Mouse (Mus musculus): Measurements from ENCODE around the gene Golm1.
"Not testable (repeated sequence)": the region's sequence is repeated elsewhere in the genome, so short reads cannot be mapped to it uniquely, and the experiment has no call there.

The Golm1 gene

GRCm38 (mm10) chr13:59675151-59676011 is at the start of gene Golm1:
Gene Golm1 (minus strand): TSS chr13:59675811.
- in situ Hi-C loops (cut with MboI) = no loop called here

- in situ Hi-C loops (cut with MboI) = loop anchor here (10.0 kb wide), 1 partner anchor 187 kb away; no protein-coding TSS in a partner anchor
These were observed 46.5 kb upstream of the Golm1 start for GRCm38 (mm10) chr13:59722089-59722488.

- in situ Hi-C loops (cut with MboI) = no loop called here
These were observed 43.9 kb upstream of the Golm1 start for GRCm38 (mm10) chr13:59719475-59719874.

- in situ Hi-C loops (cut with MboI) = not testable (repeated sequence)
These were observed 43.3 kb upstream of the Golm1 start for GRCm38 (mm10) chr13:59718857-59719440.

GRCm38 (mm10) chr13:59713710-59714109 is 38.1 kb upstream of the Golm1 start:
- in situ Hi-C loops (cut with MboI) = no loop called here

GRCm38 (mm10) chr13:59711984-59712383 is 36.4 kb upstream of the Golm1 start, which contains the start of gene Spata31d1b:
Gene Spata31d1b (plus strand): TSS chr13:59712284.
- in situ Hi-C loops (cut with MboI) = not testable (repeated sequence)

GRCm38 (mm10) chr13:59710230-59710629 is 34.6 kb upstream of the Golm1 start, which contains the start of gene Spata31d1a:
Gene Spata31d1a (minus strand): TSS chr13:59710330.
- in situ Hi-C loops (cut with MboI) = no loop called here

- in situ Hi-C loops (cut with MboI) = no loop called here
These were observed 29.0 kb upstream of the Golm1 start for GRCm38 (mm10) chr13:59704562-59704961.

GRCm38 (mm10) chr13:59703514-59703913 is 27.9 kb upstream of the Golm1 start:
- in situ Hi-C loops (cut with MboI) = no loop called here

- in situ Hi-C loops (cut with MboI) = not testable (repeated sequence)
These were observed 24.5 kb upstream of the Golm1 start for GRCm38 (mm10) chr13:59700137-59700536.

- in situ Hi-C loops (cut with MboI) = no loop called here
These were observed 23.5 kb upstream of the Golm1 start for GRCm38 (mm10) chr13:59699131-59699530.

GRCm38 (mm10) chr13:59695781-59696180 is 20.2 kb upstream of the Golm1 start:
- in situ Hi-C loops (cut with MboI) = no loop called here

- in situ Hi-C loops (cut with MboI) = no loop called here
These were observed 18.4 kb upstream of the Golm1 start, which contains the start of gene 4921517D22Rik for GRCm38 (mm10) chr13:59694008-59694407. Gene 4921517D22Rik (minus strand): TSS chr13:59694108.

- in situ Hi-C loops (cut with MboI) = no loop called here
These were observed 15.9 kb upstream of the Golm1 start for GRCm38 (mm10) chr13:59691478-59691877.

GRCm38 (mm10) chr13:59690576-59690975 is 15.0 kb upstream of the Golm1 start:
- in situ Hi-C loops (cut with MboI) = no loop called here

- in situ Hi-C loops (cut with MboI) = no loop called here
These were observed 14.2 kb upstream of the Golm1 start for GRCm38 (mm10) chr13:59689843-59690242.

- in situ Hi-C loops (cut with MboI) = no loop called here
These were observed 13.7 kb upstream of the Golm1 start for GRCm38 (mm10) chr13:59689313-59689712.

- in situ Hi-C loops (cut with MboI) = no loop called here
These were observed 12.7 kb upstream of the Golm1 start for GRCm38 (mm10) chr13:59688338-59688770.

- in situ Hi-C loops (cut with MboI) = no loop called here
These were observed 9.6 kb upstream of the Golm1 start for GRCm38 (mm10) chr13:59685236-59685635.

- in situ Hi-C loops (cut with MboI) = no loop called here
These were observed 7.0 kb upstream of the Golm1 start for GRCm38 (mm10) chr13:59682629-59683028.

GRCm38 (mm10) chr13:59679908-59680307 is 4.3 kb upstream of the Golm1 start:
- in situ Hi-C loops (cut with MboI) = no loop called here

GRCm38 (mm10) chr13:59679306-59679705 is 3.7 kb upstream of the Golm1 start:
- in situ Hi-C loops (cut with MboI) = no loop called here

Data from mature B cell (primary cell).